Mouse (Mus musculus): ENCODE data around the gene Mknk2. TPM values are rescaled to one million over a fixed set of nuclear protein-coding genes. Genes with fewer than 3 reads are reported as not detected.

The Mknk2 gene
- polyA plus RNA-seq, 1 experiment from 2014 or later, result 79.5 TPM

DNA sequence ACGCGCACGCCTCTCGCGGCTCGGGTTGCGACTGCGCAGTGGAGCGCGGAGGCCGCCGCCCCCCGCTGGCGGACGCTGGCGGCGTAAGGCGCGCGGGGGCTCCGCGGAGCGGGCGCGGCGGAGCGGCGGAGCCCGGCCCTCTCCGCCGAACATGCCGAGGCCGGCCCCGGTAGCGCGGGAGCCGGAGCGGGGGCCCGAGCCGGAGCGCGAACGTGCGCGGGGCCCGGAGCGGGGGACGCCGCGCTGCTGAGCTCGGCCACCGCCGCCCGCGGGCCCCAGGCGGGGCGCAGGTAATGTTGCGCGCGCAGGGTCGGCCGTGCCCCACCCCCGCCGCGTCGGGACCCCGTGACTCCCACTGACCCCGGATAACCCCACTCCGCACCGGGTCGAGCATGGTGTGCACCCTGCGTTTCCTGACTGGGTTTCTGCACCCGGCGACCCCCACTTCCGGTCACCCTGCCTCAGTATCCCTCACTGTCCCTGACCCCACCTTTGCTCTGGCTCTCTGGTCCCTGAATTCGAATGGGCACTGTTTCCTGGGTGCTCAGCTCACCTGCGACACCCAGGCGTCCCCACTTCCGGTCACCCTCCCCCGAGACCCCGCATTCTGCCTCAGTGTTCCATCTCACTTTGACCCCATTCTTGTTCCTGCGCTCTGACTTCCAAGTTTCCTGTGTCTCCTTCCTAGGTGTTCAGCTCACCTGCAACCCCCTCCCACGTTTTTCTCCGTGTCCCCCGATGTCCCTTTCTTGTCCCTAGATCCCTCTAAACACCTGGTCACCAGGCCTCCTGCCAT is 55.1 kb downstream of the Mknk2 start, which contains the start of gene Csnk1g2:
Gene Csnk1g2, plus strand, starts transcription at position 178 of the 796 bp plus-strand sequence.
- H3K27ac ChIP-seq (ENCODE audit: low read depth, low read length), result peak within 1 kb of the TSS; percentile 91
- no peak for DNase-seq (ENCODE audit: low spot score)
- no peaks in the 10 kb centered on the region for H3K36me3 ChIP-seq (ENCODE audit: control insufficient read depth, insufficient read depth, low read length)
- peak; percentile 29 for ATAC-seq (ENCODE audit: insufficient read depth, low FRiP score, low TSS enrichment)
- peaks cover 19% of the 10 kb centered on the region for H3K4me1 ChIP-seq (ENCODE audit: control insufficient read depth, insufficient read depth, low read length)
- peak within 1 kb of the TSS; percentile 94 for H3K4me3 ChIP-seq (ENCODE audit: low read depth, low read length)
- H3K4me2 ChIP-seq (ENCODE audit: low read depth), result peak within 1 kb of the TSS; percentile 71
- H3K27me3 ChIP-seq (ENCODE audit: control insufficient read depth, insufficient read depth, low read length), result no peaks in the 10 kb centered on the region
- H3K9ac ChIP-seq (ENCODE audit: low read length), result peak within 1 kb of the TSS; percentile 82
- no peaks in the 10 kb centered on the region for H3K9me3 ChIP-seq (ENCODE audit: control insufficient read depth, low read length)
- 1% methylated on average over 80 of the region's 85 CpGs for WGBS

DNA sequence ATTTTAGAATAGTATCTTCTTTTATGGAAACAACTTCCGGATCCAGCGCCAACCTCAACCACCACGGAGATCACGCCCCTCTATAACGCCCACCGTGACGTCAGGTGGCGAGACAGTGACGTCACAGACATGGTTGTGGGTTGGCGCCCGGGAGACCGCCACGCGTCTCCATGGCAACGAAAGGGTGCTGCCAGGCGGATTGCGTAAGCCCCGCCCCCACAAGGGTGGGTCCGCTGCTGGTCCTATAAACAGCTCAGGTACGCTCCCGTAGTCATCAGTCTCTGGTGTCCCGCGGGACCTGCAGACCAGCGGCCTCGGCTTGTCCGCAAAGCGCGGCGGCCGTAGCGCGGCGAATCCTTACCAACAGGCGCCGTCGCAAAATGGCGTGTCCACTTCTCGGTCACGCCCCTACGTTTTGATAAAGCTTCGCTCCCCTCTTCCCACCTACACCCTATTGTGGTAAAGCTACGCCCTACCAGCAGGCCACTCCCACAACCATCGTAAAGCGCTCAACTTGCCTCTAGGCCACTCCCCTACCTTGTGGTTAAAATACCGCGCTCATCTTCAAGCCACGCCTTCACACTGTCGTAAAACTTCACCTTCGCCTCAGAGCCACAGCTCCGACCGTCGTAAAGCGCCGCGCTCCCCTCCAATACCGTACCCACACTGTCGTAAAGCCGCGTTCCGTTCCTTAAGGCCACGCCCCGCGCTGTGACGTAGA is 55.8 kb downstream of the Mknk2 start:
- H3K36me3 ChIP-seq (ENCODE audit: control insufficient read depth, insufficient read depth, low read length), result no peaks in the 10 kb centered on the region
- under 1% methylated on average over 64 of the region's 64 CpGs for WGBS
- H3K4me1 ChIP-seq (ENCODE audit: control insufficient read depth, insufficient read depth, low read length), result peaks cover 14% of the 10 kb centered on the region
- peak; percentile 100 for DNase-seq (ENCODE audit: low spot score)
- H3K4me3 ChIP-seq (ENCODE audit: low read depth, low read length), result peak overlapping the region; percentile 94
- H3K27ac ChIP-seq (ENCODE audit: low read depth, low read length), result peak overlapping the region; percentile 91
- no peaks in the 10 kb centered on the region for H3K9me3 ChIP-seq (ENCODE audit: control insufficient read depth, low read length)
- H3K27me3 ChIP-seq (ENCODE audit: control insufficient read depth, insufficient read depth, low read length), result no peaks in the 10 kb centered on the region
- ATAC-seq (ENCODE audit: insufficient read depth, low FRiP score, low TSS enrichment), result peak; percentile 92
- H3K9ac ChIP-seq (ENCODE audit: low read length), result peak overlapping the region; percentile 82
- H3K4me2 ChIP-seq (ENCODE audit: low read depth), result peak overlapping the region; percentile 71

DNA sequence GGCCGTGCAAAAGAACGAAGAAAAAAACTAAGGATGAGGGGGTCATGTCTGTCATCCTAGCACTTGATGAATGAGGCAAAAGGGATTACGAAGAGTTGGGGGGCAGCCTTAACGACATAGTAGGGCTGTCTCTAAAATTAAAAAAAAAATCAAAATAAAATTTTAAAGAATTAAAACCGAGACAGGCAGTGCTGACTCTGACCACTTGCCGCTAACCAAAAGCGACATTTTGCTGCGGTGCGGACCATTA is 56.3 kb downstream of the Mknk2 start:
- WGBS, result 4% methylated on average over 9 of the region's 9 CpGs
- H3K4me2 ChIP-seq (ENCODE audit: low read depth), result peak overlapping the region; percentile 70
- H3K4me3 ChIP-seq (ENCODE audit: low read depth, low read length), result peak overlapping the region; percentile 94
- peaks cover 14% of the 10 kb centered on the region for H3K4me1 ChIP-seq (ENCODE audit: control insufficient read depth, insufficient read depth, low read length)
- no peaks in the 10 kb centered on the region; the same call in 1 of the 2 replicates for H3K36me3 ChIP-seq (ENCODE audit: control insufficient read depth, insufficient read depth, low read length)
- ATAC-seq (ENCODE audit: insufficient read depth, low FRiP score, low TSS enrichment) (no peak; the same call in 1 of the 2 replicates), DNase-seq (ENCODE audit: low spot score) (no peak)
- H3K9ac ChIP-seq (ENCODE audit: low read length), result peak overlapping the region; percentile 35; the same call in 1 of the 2 replicates
- H3K9me3 ChIP-seq (ENCODE audit: control insufficient read depth, low read length), result no peaks in the 10 kb centered on the region
- no peaks in the 10 kb centered on the region for H3K27me3 ChIP-seq (ENCODE audit: control insufficient read depth, insufficient read depth, low read length)
- H3K27ac ChIP-seq (ENCODE audit: low read depth, low read length), result 0 out of 2 replicates have a peak overlapping the region, but pooled peaks have one; percentile 29

DNA sequence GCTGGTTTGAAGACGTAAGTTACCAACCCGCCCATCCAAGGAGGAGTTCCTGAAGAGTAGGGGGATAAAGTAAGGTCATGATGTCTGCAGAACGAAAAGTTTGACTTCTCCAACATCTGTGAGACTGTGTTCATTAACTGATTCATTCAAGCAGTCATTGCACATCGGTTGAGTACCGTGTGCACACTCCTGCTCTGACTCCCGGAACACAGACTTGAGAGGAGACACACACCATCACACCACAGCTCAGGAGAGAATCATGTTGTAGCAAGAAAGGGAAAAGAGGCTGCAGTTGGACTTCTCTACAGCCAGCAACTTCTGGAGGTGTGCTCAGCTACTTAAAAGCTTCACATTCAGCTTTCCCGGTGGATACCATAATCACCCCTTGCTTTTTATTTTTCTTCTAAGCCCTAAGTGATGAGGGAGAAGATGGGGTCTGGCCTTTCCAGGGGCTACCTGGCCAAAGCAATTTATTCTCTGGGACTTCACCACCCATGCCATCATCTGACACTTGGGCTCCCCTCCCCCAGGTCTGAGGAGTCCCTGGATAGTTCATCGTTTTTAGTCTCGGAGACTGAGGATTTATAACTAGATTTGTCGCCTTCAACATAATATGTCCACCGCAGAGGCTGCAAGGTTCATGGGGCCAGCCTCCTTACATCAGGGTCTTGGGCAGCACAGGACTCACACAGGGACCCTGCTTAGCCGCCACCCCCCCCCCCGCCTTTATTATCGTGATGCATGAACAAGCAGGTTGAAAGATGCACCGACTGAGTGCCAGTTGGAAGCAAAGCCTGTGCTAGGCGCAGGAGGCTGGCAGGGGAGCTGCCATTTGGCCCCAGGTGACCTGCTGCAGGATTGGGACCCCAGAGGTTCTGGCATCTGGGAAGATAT is 56.9 kb downstream of the Mknk2 start:
- DNase-seq (ENCODE audit: low spot score) (no peak), ATAC-seq (ENCODE audit: insufficient read depth, low FRiP score, low TSS enrichment) (no peak)
- Histone ChIP-seq H3K9me3 (ENCODE audit: control insufficient read depth, low read length) (no peaks in the 10 kb centered on the region), H3K36me3 (ENCODE audit: control insufficient read depth, insufficient read depth, low read length) (no peaks in the 10 kb centered on the region; the same call in 1 of the 2 replicates), H3K9ac (ENCODE audit: low read length) (peak overlapping the region; percentile 35), H3K4me2 (ENCODE audit: low read depth) (peak overlapping the region; percentile 70), H3K27ac (ENCODE audit: low read depth, low read length) (peak overlapping the region; percentile 29; the same call in 1 of the 2 replicates), H3K27me3 (ENCODE audit: control insufficient read depth, insufficient read depth, low read length) (no peaks in the 10 kb centered on the region), H3K4me1 (ENCODE audit: control insufficient read depth, insufficient read depth, low read length) (peaks cover 14% of the 10 kb centered on the region), H3K4me3 (ENCODE audit: low read depth, low read length) (peak overlapping the region; percentile 94)
- WGBS, result 54% methylated on average over 16 of the region's 16 CpGs

DNA sequence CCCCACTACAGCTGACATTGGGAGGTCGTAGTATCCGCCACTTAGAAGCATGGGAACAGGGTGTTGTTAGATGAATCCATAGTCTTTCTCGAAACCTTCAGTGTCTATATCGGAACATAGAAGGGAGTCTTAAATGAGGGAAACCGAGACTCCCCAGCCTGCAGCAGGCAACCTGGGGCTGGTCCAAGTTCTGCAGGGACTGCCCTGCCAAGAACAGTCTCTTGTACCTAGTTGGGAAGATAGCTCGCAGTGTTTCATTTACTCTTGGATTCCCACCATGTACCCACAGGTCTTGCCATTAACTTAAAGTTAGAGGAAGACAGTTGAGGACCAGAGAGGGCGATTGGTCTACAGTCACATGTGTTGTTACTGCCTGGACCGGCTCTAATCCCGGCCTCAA is 57.5 kb downstream of the Mknk2 start:
- Histone ChIP-seq H3K27me3 (ENCODE audit: control insufficient read depth, insufficient read depth, low read length) (no peaks in the 10 kb centered on the region), H3K9me3 (ENCODE audit: control insufficient read depth, low read length) (no peaks in the 10 kb centered on the region), H3K27ac (ENCODE audit: low read depth, low read length) (no peak overlapping the region), H3K9ac (ENCODE audit: low read length) (no peak overlapping the region), H3K4me2 (ENCODE audit: low read depth) (no peak overlapping the region), H3K36me3 (ENCODE audit: control insufficient read depth, insufficient read depth, low read length) (peaks cover 1% of the 10 kb centered on the region; the same call in 1 of the 2 replicates), H3K4me3 (ENCODE audit: low read depth, low read length) (no peak overlapping the region), H3K4me1 (ENCODE audit: control insufficient read depth, insufficient read depth, low read length) (peaks cover 14% of the 10 kb centered on the region)
- 81% methylated on average over 9 of the region's 9 CpGs for WGBS
- ATAC-seq (ENCODE audit: insufficient read depth, low FRiP score, low TSS enrichment) (no peak), DNase-seq (ENCODE audit: low spot score) (no peak)

DNA sequence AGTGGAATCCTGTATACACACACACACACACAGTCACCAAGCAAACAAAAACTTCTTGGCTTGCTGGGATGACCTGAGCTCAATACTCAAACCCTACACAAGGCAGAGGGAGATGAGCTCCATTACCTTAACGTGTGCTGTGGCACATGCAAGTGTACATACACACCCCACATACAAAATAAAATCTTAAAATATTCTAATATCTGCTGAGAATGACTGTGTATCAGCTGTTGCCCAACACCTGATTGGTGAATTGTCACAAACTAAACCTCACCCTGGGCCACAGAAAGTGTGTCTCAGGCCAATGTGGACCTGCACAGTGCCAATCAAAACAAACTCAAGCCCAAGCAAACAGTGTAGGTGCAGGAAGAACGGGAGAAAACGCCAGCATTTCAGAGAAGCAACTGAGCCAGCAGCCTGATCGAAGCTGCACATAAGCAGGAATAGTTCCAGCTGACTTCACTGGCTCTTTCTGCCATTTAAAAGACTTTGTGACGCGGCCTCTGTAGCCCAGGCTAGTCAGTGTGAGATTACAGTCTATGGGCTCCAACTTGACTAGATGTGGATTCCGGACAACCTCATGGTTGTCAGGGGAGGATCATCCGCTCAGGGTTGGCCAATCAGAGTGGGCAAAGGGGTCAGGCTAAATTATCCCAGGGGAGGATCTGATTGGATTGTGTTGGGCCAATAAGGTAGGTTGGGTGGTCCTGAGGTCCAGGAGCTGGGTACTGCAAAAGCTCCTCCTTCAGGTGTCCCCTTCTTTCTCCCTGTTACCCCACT is 58.3 kb downstream of the Mknk2 start:
- Histone ChIP-seq H3K4me2 (ENCODE audit: low read depth) (no peak overlapping the region), H3K4me1 (ENCODE audit: control insufficient read depth, insufficient read depth, low read length) (peaks cover 14% of the 10 kb centered on the region), H3K27me3 (ENCODE audit: control insufficient read depth, insufficient read depth, low read length) (no peaks in the 10 kb centered on the region), H3K4me3 (ENCODE audit: low read depth, low read length) (no peak overlapping the region), H3K27ac (ENCODE audit: low read depth, low read length) (no peak overlapping the region), H3K9ac (ENCODE audit: low read length) (no peak overlapping the region), H3K9me3 (ENCODE audit: control insufficient read depth, low read length) (no peaks in the 10 kb centered on the region), H3K36me3 (ENCODE audit: control insufficient read depth, insufficient read depth, low read length) (peaks cover 7% of the 10 kb centered on the region)
- DNase-seq (ENCODE audit: low spot score) (no peak), ATAC-seq (ENCODE audit: insufficient read depth, low FRiP score, low TSS enrichment) (no peak)
- WGBS, result 33% methylated on average over 8 of the region's 8 CpGs

DNA sequence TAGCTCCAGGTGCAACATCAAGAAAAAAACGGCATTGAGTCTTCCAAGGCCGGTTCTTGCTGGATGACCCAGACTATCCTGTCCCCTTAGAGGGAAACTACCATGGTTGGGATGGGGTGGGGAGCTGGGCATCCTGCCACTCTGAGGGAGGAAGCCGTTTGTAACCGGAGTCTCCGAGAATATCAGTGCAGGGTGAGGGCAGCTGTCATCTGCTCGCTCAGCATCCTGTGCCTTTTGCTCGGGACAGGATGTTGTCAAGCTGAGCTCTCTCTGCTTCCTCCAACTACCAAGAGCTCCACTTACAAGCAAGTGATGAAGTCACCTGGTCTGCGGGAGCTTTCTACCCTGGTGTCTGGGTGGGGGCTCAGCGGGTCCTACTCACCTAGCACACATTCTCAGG is 59.7 kb downstream of the Mknk2 start:
- H3K36me3 ChIP-seq (ENCODE audit: control insufficient read depth, insufficient read depth, low read length), result peaks cover 7% of the 10 kb centered on the region
- no peak overlapping the region for H3K4me2 ChIP-seq (ENCODE audit: low read depth)
- H3K27me3 ChIP-seq (ENCODE audit: control insufficient read depth, insufficient read depth, low read length), result no peaks in the 10 kb centered on the region
- no peaks in the 10 kb centered on the region for H3K9me3 ChIP-seq (ENCODE audit: control insufficient read depth, low read length)
- 84% methylated on average over 9 of the region's 9 CpGs for WGBS
- DNase-seq (ENCODE audit: low spot score), result no peak
- H3K4me1 ChIP-seq (ENCODE audit: control insufficient read depth, insufficient read depth, low read length), result peaks cover 3% of the 10 kb centered on the region
- no peak overlapping the region for H3K4me3 ChIP-seq (ENCODE audit: low read depth, low read length)
- no peak overlapping the region for H3K27ac ChIP-seq (ENCODE audit: low read depth, low read length)
- ATAC-seq (ENCODE audit: insufficient read depth, low FRiP score, low TSS enrichment), result no peak
- no peak overlapping the region for H3K9ac ChIP-seq (ENCODE audit: low read length)
